Mouse (Mus musculus): ENCODE measurements around the gene Mecp2.
"Not testable (repeated sequence)": the region's sequence is repeated elsewhere in the genome, so short reads cannot be mapped to it uniquely, and the experiment has no call there.

Mecp2 gene

GRCm38 (mm10) chrX:74135263-74135662 lies at the start of gene Mecp2:
Mecp2 (minus strand) TSS chrX:74135363.
- DNase-seq, result not testable (repeated sequence)

- DNase-seq, result no peak
These were observed 41.8 kb upstream of the Mecp2 start, which contains the start of gene Tktl1 for GRCm38 (mm10) chrX:74176959-74177358. Tktl1 (plus strand) TSS chrX:74177259.

GRCm38 (mm10) chrX:74167738-74168137 lies 32.6 kb upstream of the Mecp2 start, which contains the start of gene Tex28:
Tex28 (minus strand) TSS chrX:74167838.
- no peak for DNase-seq

GRCm38 (mm10) chrX:74127164-74127563 lies 8.0 kb downstream of the Mecp2 start, which contains the start of gene Opn1mw:
Opn1mw (plus strand) TSS chrX:74127464.
- no peak for DNase-seq

- DNase-seq, result peak; percentile 61 to 64
These were observed 10.2 kb downstream of the Mecp2 start for GRCm38 (mm10) chrX:74124975-74125374.

GRCm38 (mm10) chrX:74115511-74115910 lies 19.7 kb downstream of the Mecp2 start:
- peak; percentile 66 to 70 for DNase-seq

GRCm38 (mm10) chrX:74114036-74114435 lies 21.1 kb downstream of the Mecp2 start:
- DNase-seq, result no peak

GRCm38 (mm10) chrX:74108747-74109146 lies 26.4 kb downstream of the Mecp2 start:
- no peak for DNase-seq

- no peak for DNase-seq
These were observed 29.2 kb downstream of the Mecp2 start for GRCm38 (mm10) chrX:74105916-74106315.

- no peak for DNase-seq
These were observed 31.5 kb downstream of the Mecp2 start for GRCm38 (mm10) chrX:74103457-74104188.

- no peak for DNase-seq
These were observed 40.0 kb downstream of the Mecp2 start for GRCm38 (mm10) chrX:74095130-74095529.

- DNase-seq, result peak; percentile 95 to 97
These were observed 49.5 kb downstream of the Mecp2 start for GRCm38 (mm10) chrX:74085601-74086038.

GRCm38 (mm10) chrX:74084946-74085498 lies 50.1 kb downstream of the Mecp2 start:
- DNase-seq, result peak; percentile 60 to 71

- no peak for DNase-seq
These were observed 50.8 kb downstream of the Mecp2 start for GRCm38 (mm10) chrX:74084276-74084837.

- no peak for DNase-seq
These were observed 64.4 kb downstream of the Mecp2 start for GRCm38 (mm10) chrX:74070794-74071193.

GRCm38 (mm10) chrX:74067891-74068290 lies 67.3 kb downstream of the Mecp2 start:
- no peak for DNase-seq

GRCm38 (mm10) chrX:74045107-74045506 lies 90.1 kb downstream of the Mecp2 start:
- DNase-seq, result no peak

GRCm38 (mm10) chrX:74037702-74038375 lies 97.3 kb downstream of the Mecp2 start:
- DNase-seq, result peak in 1 of 2 experiments; percentile 3

- no peak for DNase-seq
These were observed 105.2 kb downstream of the Mecp2 start for GRCm38 (mm10) chrX:74030000-74030399.

- DNase-seq, result peak; percentile 89
These were observed 111.7 kb downstream of the Mecp2 start, which contains the start of gene Irak1 for GRCm38 (mm10) chrX:74023188-74024049. Irak1 (minus strand) TSS chrX:74023918.

GRCm38 (mm10) chrX:74022795-74023187 lies 112.4 kb downstream of the Mecp2 start:
- no peak for DNase-seq

GRCm38 (mm10) chrX:74014597-74014996 lies 120.6 kb downstream of the Mecp2 start:
- DNase-seq, result no peak

All from B cell, adult 2 months (primary cell).